27 mouse cellular contexts compared by ENCODE assay signal in genomic region chr7:84059799-84060198, GRCm38 (mm10). TPM values are rescaled to one million over a fixed set of nuclear protein-coding genes. Genes with fewer than 3 reads are reported as not detected.
"Had no signal": no experiment of that assay in that cellular context is flagged by ENCODE, and none has a peak within 500 bp of the region (broad histone marks: within the 10 kb centered on the region; RNA-seq: fewer than 3 reads in every experiment).

No protein-coding gene starts in this region.

- H3K4me3 ChIP-seq: heart, adult 2 months; heart, embryonic 13.5 days; heart, embryonic 15.5 days; hindbrain, embryonic 13.5 days; hindbrain, embryonic 15.5 days; kidney, embryonic 15.5 days; limb, embryonic 13.5 days; limb, embryonic 15.5 days; liver, embryonic 12.5 days had no signal

- DNase-seq: gastrocnemius, postnatal 14 days; gastrocnemius, postnatal 36 days; heart, adult 2 months; heart, postnatal 14 days; heart, postnatal 36 days; kidney, adult 11 months; kidney, adult 2 months; kidney, adult 9 months; kidney, postnatal 14 days; kidney, postnatal 36 days; layer of hippocampus, postnatal 36 days; left cerebral cortex, postnatal 4 days had no signal

- ATAC-seq: hindbrain, postnatal 0 days; intestine, embryonic 16.5 days; liver, embryonic 12.5 days had no signal

- H3K27ac ChIP-seq: heart, adult 2 months; heart, embryonic 13.5 days; heart, embryonic 15.5 days; hindbrain, embryonic 13.5 days; hindbrain, embryonic 15.5 days; hindbrain, postnatal 0 days; kidney, embryonic 15.5 days; kidney, postnatal 0 days; limb, embryonic 13.5 days; limb, embryonic 15.5 days; liver, embryonic 12.5 days; liver, embryonic 14.5 days had no signal

RNA-seq across cellular contexts. Expression of gene Cemip, which starts 26.5 kb away (rescaled TPM):
- total RNA-seq: gastrocnemius, adult 18-20 months; hematopoietic stem cell, adult 5-6 weeks; liver, adult 2 months had no signal
